Mouse (Mus musculus): ENCODE results near the gene Ctnnb1.

The Ctnnb1 gene

DNA sequence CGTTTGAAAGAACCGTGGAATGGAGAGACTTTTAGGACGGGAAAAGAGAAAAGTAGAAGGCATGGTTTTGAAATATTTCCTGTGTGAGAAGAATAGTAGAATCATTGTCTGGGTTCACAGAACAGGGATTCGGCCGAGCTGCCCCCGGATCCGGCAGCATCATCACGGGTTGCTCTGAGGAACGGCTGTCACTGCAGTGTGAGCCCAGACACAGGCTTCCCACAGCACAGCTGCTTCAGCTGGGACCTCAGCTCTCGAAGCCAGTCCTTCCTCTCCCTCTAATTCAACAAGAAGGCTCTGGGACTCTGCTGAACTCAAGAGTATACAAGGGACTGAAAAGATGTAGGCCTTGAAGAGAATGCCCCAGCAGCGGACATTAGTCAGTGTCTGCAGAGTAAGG lies 69.7 kb downstream of the Ctnnb1 start:
- no peak for DNase-seq (ENCODE audit: low read depth, low spot score)

DNA sequence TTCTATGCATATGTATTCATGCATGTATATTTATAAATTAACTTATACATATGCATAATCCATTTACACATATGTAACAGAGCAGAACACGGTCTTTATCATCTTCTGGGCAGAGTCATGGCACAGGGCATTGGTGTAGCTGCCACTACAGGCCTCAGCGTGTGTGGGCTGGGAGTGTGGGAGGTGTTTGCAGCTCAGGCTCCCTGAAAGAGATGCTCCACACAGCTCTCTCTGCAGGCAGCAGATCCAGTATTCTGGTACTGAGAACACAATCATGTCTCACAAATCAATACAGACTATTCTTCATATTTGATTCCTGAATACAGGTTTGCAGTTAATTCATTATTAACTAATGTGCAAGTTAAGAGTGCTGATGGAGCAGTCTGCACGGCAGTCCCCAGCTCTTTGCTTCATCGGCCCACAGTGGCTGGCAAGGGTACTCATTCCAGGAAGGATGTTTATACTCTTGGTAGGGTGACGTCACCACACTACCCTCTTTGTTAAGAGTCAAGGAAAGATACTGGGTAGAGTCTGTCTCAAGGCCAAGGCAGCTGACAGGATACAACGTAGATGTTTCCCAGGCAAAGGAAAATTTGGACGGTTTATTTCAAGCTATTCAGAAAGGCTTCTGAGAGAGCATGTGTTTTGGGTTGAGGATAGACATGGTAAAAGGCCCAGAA lies 71.8 kb downstream of the Ctnnb1 start:
- no peak for DNase-seq (ENCODE audit: low read depth, low spot score)

DNA sequence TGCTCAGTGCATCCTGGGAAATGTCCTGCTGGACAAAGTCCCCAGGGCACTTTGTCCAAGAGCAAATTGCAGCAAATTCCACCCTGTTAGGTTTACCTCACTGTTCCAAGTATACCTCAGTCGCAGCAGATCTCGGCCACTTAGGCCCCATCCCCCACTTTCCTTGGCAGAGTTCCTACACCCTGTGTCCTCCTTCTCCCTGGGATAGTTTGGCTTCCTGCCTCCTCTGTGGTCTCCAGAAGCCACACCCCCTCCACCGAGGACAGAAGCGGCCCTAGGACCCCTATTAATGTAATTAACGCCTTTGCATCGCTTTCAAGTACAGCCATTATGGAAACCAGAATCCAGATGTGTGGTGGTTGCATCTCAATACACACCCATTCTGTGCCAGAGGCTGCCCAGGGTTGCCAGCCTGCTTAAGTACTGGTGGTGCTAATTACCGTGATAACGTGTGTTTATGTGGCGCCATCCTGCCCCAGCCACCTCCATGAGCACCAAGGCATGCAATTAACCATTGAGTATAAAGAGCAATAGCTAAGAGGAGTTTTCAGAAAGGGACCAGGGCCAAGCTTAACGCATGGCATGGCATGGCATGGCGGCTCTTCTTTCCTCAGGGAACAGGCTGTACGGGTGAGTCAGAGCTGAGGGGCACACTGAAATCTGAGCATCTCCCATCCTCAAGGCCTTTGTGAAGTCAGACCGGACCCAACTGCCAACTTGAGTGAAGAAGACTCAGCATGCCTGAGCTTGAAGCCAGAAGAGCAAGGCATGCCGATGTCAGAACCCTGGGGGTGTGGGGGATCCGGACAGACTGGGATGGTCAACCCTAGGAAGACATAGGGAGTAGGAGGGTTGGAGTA lies 72.9 kb downstream of the Ctnnb1 start:
- DNase-seq (ENCODE audit: low read depth, low spot score), result no peak

DNA sequence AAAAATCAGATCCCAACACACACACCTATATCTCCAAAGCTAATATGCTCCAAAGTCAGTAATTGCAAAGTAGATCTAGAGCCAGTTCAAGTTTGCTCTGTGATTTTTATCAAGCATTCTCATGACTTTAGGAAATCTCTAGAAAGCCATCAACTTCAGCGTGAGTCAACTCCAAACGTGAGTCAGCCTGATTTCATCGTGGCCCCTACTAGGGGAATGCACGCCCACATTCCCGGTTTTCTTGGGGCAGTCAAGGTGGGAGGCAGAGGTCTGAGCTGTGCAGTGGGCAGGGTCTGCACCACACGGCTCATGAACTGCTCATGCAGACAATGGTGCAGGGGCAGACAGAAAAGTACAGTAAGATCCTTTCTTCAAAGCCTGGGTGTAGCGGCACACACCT lies 76.9 kb downstream of the Ctnnb1 start:
- DNase-seq (ENCODE audit: low read depth, low spot score), result no peak
